Mouse (Mus musculus) adrenal gland, adult (tissue): ENCODE measurements at regions not wholly inside any gene's neighbourhood (a gene's known extent, or its start where the extent isn't known, plus 50 kb on each side); places are given as distances from the start of the nearest gene placed in this dataset.

ENCODE experiments used
- DNase-seq, 2 experiments: peaks; one replicate each; pipeline ENCODE4 v3.0.0; 2022 to 2023; ENCODE audit warnings: low spot score in 1 of 2; ENCODE audit not compliant: inconsistent age in 2 of 2

- no peak for DNase-seq
Measured at GRCm38 (mm10) chr2:75403791-75404190, 255.3 kb upstream of the Hnrnpa3 start.

GRCm38 (mm10) chr2:75405524-75406214 lies 253.4 kb upstream of the Hnrnpa3 start:
- no peak for DNase-seq

- peak; percentile 54 to 77 for DNase-seq
Measured at GRCm38 (mm10) chr2:75406721-75407455, 252.2 kb upstream of the Hnrnpa3 start.

- DNase-seq, result no peak
Measured at GRCm38 (mm10) chr2:75407560-75407959, 251.5 kb upstream of the Hnrnpa3 start.

- DNase-seq, result no peak
Measured at GRCm38 (mm10) chr2:75408016-75408415, 251.0 kb upstream of the Hnrnpa3 start.

GRCm38 (mm10) chr2:75409806-75410205 lies 249.3 kb upstream of the Hnrnpa3 start:
- DNase-seq, result no peak

GRCm38 (mm10) chr2:75412735-75413134 lies 246.3 kb upstream of the Hnrnpa3 start:
- DNase-seq, result no peak

- no peak for DNase-seq
Measured at GRCm38 (mm10) chr2:75418689-75419088, 240.4 kb upstream of the Hnrnpa3 start.

- no peak for DNase-seq
Measured at GRCm38 (mm10) chr2:75419142-75419541, 239.9 kb upstream of the Hnrnpa3 start.

GRCm38 (mm10) chr2:75422798-75423685 lies 236.0 kb upstream of the Hnrnpa3 start:
- no peak for DNase-seq

- DNase-seq, result no peak
Measured at GRCm38 (mm10) chr2:75423872-75424271, 235.2 kb upstream of the Hnrnpa3 start.

- DNase-seq, result no peak
Measured at GRCm38 (mm10) chr2:75424363-75424762, 234.7 kb upstream of the Hnrnpa3 start.

- no peak for DNase-seq
Measured at GRCm38 (mm10) chr2:75424911-75425310, 234.2 kb upstream of the Hnrnpa3 start.

- DNase-seq, result no peak
Measured at GRCm38 (mm10) chr2:75425384-75425783, 233.7 kb upstream of the Hnrnpa3 start.

GRCm38 (mm10) chr2:75425791-75426190 lies 233.3 kb upstream of the Hnrnpa3 start:
- no peak for DNase-seq

- no peak for DNase-seq
Measured at GRCm38 (mm10) chr2:75427936-75428458, 231.1 kb upstream of the Hnrnpa3 start.

GRCm38 (mm10) chr2:75430161-75430940 lies 228.7 kb upstream of the Hnrnpa3 start:
- DNase-seq, result no peak

- no peak for DNase-seq
Measured at GRCm38 (mm10) chr2:75431981-75432380, 227.1 kb upstream of the Hnrnpa3 start.

GRCm38 (mm10) chr2:75434521-75434920 lies 224.5 kb upstream of the Hnrnpa3 start:
- DNase-seq, result no peak

GRCm38 (mm10) chr2:75439522-75440230 lies 219.4 kb upstream of the Hnrnpa3 start:
- no peak for DNase-seq
